Mouse (Mus musculus) frontal cortex, adult 2 months (tissue): ENCODE measurements at regions not wholly inside any gene's neighbourhood (a gene's known extent, or its start where the extent isn't known, plus 50 kb on each side); places are given as distances from the start of the nearest gene placed in this dataset.

Source experiments
- DNase-seq, 2 experiments: peaks; one replicate each; pipeline ENCODE4 v3.0.0; 2022; ENCODE audit warnings: low spot score in 1 of 2; ENCODE audit errors: extremely low spot score in 1 of 2

DNA sequence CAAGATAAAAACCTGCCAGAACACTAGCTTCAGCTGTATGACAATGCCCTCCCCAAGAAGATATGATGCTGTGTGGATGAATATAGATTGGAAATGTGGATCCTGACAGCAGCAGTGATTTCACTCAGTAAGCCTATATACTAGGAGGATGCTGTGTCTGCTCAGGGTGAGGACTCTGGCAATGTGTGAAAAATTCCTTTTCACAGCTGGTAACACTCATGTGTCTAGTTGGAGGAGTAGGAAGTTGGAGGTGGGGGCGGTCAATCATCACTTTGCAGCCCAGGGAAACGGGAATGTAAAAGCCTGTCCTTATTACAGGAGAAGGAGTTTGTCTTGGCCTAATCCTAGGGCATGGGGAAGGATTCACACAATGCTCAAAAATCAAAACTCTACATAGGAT lies 824.3 kb upstream of the Tenm2 start:
- DNase-seq: peak in 1 of 2 experiments; percentile 11

- no peak for DNase-seq
Observed at GRCm38 (mm10) chr11:38058896-38059295, 823.1 kb upstream of the Tenm2 start.

GRCm38 (mm10) chr11:38036582-38036981 lies 800.8 kb upstream of the Tenm2 start:
- DNase-seq: no peak

GRCm38 (mm10) chr11:38034526-38035286 lies 798.9 kb upstream of the Tenm2 start:
- DNase-seq: no peak

DNA sequence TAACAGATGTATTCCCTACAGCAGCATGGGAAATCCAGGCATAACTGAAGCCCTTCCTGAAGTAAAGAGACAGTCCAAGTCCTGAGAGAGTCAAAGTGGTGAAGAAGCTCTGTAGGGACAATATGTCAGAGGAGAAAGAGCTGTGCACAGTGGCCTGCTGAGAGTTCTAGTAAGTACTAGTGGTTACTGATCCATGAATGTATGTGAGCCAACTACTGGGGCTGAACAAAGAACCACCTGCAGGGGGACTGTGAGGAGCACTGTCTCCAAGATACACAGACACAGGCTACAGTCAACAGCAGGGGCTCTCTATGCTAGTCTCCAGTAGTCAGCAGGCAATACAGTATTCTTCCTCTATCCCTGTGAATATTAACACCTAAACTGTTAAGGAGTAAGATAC lies 785.9 kb upstream of the Tenm2 start:
- no peak for DNase-seq

DNA sequence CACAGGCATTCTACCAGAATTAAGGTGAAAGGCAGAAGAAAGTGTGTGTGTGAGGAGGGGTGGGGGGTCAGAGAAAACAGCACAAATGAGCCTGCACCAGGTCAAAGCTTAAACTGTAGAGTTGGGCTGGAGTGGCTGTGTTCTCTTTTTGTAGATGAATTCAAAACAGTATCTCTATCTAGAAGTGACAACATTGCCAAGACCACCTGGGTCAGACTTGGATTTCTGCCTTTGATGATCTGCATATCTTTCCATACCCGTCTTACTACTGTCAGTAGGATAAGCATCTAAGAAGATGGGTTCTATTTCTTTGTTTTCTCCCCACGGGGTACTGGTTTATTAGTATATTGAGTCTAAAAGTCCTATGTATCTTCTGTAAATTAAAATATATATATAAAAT lies 742.4 kb upstream of the Tenm2 start:
- no peak for DNase-seq

DNA sequence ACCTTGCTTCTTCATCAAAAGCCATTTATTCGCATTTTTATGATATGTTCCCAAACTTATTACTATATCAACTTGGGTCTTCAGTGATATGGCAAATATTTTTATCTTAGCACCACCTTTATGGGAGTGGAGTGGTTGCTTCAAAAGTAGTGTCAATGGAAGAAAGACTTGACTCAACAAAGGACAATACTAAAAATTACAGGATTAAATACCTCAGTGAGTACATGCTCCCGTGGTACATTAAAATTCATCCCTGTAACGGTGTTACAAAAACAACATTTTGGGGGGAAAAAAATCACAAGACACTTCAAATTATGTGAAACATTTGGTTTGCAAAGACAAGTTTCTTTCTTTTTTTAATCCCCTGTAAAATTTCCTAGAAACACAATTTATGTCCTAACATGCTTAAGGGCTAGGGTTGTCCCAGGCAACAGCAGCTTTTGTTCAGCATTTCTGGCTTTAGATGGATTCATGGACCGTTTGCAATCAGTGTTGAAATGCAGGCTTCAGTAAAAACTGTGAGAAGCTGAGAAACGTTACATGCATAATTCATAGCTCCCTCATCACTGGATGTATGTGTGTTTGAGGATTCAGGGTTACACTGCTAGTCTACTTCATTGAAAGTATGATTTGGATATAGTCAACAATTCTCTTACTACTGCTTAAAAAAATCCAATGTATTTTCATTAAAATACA lies 700.8 kb upstream of the Tenm2 start:
- DNase-seq: no peak

DNA sequence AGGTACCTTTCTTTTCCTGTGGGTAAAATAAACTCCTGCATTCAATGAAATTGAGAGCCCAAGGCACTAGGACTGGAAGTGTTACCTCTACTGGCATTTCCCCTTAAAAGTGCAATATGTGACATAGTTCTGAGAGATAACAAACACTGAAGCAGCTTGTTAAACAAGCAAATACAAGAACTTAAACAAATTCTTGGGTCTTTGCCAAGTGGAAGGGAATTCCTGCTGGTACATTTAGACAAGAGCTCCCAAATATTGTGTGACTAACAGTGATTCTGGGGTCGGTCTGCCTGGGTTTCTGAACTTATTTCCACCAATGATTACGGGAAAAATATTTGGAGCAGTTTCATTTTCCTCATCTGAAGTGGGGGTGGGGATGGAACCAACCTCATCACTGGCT lies 677.4 kb upstream of the Tenm2 start:
- DNase-seq: no peak

DNA sequence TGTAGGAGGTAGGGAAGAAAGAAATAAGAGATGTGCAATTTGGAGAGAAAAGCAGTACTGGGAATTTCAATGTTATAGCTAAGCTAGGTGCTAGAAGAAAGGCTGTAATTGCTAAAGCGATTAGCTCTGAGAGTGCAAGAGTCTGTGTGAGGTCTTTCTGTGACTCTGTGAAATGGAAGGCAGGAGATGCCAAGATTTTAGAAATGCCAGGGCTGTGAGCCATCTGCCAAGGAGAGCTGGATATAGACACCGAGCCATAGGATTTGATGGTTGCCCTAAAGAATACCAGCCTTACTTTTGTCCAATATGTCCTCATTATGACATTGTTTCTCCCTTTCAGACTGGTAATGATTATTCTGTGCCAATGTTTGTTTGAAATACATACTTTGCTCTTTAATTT lies 669.2 kb upstream of the Tenm2 start:
- peak in 1 of 2 experiments; percentile 9 for DNase-seq

- DNase-seq: no peak
Observed at GRCm38 (mm10) chr11:37897713-37898112, 661.9 kb upstream of the Tenm2 start.

- DNase-seq: no peak
Observed at GRCm38 (mm10) chr11:37882717-37883116, 647.0 kb upstream of the Tenm2 start.

GRCm38 (mm10) chr11:37837301-37837700 lies 601.5 kb upstream of the Tenm2 start:
- DNase-seq: no peak

GRCm38 (mm10) chr11:37830975-37831374 lies 595.2 kb upstream of the Tenm2 start:
- no peak for DNase-seq

DNA sequence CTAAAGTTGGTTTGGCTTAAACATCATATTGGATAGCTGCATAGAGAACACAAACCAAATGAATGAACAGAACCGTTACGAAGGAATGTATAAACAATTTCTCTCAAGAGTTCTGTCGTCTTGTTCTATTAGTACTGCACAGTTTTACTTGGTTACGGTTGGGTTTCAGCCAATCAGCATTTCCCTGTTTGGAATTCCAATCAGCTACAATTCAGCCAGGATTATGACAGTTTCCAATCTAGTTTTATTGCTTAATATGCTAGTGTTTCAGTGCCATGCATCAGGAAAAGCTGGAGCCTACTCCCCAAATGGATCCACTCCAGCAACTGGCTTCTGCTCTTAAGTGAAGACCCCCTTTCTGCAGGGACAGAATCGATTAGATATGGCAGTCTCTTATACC lies 571.0 kb upstream of the Tenm2 start:
- DNase-seq: no peak

DNA sequence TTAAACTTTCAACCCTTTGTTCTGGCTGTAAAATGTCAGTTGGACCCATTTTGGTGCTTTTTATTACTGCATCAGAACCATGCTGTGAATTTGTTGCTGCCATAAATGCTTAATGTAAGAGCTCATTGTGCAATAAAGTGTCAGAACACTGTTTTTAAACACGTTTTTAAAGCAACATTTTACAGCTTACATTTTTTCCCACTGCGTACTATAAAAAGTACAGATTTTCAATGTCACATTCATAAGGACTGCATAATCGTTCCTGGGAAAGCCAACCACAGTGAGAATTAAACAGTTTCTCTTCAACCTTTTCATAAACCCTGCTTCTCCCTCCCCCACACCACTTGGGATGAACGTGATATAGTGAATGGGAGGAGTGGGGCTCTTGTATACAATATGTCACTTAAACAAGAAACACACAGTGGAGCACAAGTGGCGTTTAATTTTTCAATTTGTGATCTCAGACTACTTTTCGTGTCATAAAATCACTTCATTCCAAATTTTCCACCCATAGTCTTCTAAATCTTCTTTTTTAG lies 563.1 kb upstream of the Tenm2 start:
- DNase-seq: peak in 1 of 2 experiments; percentile 7

DNA sequence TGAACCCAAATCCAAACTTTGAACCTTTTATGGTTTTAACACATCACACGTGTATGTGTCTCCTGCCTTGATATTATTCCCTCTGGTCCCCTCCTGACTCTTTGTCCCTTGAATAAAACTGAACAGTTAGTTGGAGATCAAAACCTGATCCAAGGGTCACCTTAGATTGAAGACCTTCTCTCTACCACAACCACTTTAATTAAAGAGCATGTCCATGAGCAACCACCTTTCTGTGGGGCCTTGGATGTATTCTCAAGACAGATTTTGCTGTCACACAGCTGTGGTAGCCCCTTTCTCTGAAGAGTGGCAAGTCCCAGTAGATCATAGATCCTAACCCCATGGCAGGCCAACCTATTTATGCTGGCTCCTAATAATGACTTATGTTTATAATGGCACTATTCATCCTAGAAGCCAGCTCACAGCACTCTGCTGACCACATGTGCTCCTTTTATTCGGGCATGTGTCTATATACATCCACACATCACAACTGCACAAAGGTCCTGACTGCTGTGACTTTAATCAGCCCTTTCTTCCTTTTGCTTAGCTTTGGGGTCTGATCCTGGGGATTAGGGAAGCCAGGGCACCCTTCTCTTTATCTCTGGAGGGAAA lies 536.8 kb upstream of the Tenm2 start:
- no peak for DNase-seq

- no peak for DNase-seq
Observed at GRCm38 (mm10) chr11:37770881-37771280, 535.1 kb upstream of the Tenm2 start.

- DNase-seq: no peak
Observed at GRCm38 (mm10) chr11:37768121-37768520, 532.4 kb upstream of the Tenm2 start.

DNA sequence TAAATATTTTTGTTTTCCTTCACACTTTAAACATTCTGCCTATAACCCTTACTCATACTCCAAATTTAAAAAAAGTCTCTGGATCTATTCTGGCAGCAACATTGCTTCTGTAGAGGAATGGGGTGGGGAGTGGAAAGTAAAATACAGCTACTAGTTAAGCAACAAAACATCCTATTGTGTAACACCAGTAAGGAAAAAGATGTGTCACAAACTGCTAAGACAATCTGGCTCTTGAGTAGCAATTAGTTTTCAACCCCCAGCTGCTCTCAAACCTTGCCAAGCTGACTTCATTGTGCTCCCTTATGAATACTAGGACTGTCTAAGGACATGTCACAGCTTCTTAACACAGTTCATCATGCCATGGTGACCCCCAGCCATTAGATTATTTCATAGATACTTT lies 500.2 kb upstream of the Tenm2 start:
- DNase-seq: no peak

GRCm38 (mm10) chr11:37735501-37735900 lies 499.7 kb upstream of the Tenm2 start:
- no peak for DNase-seq

- DNase-seq: no peak
Observed at GRCm38 (mm10) chr11:37696981-37697380, 461.2 kb upstream of the Tenm2 start.
